Mouse (Mus musculus) frontal cortex, postnatal 14 days (tissue): ENCODE measurements around the gene Gemin7.
"Not testable (repeated sequence)": the region's sequence is repeated elsewhere in the genome, so short reads cannot be mapped to it uniquely, and the experiment has no call there.

Experiments used
- DNase-seq, 2 experiments: peaks; one replicate each; pipeline ENCODE4 v3.0.0; 2022; ENCODE audit warnings: low spot score in 2 of 2

Gene Gemin7

GRCm38 (mm10) chr7:19577141-19577852 is at the start of gene Gemin7, which contains the start of gene Zfp296:
Gene Gemin7 (minus strand): TSS chr7:19577595.
Gene Zfp296 (plus strand): TSS chr7:19577287.
- no peak for DNase-seq

- DNase-seq, result no peak
Measured at GRCm38 (mm10) chr7:19623433-19623832, 46.0 kb upstream of the Gemin7 start.

DNA sequence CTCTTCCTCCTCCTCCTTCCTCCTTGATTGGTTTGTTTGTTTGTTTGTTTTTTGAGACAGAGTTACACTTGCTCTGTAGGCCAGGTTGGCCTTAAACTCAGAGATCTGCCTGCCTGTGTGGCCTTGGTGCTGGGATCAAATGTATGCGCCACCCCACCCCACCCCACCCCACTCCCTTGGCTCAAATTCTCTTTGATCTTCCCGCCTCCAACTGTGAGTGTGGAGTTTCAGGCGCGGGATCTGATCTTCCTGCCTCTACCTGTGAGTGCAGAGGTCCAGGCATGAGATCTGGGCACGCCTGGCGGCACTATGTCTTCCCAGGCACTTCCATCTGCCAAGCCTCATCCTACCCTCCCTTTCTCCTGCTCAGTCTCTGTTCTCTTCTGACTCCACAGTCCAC is 44.8 kb upstream of the Gemin7 start:
- DNase-seq, result no peak

- no peak for DNase-seq
Measured at GRCm38 (mm10) chr7:19620811-19621210, 43.4 kb upstream of the Gemin7 start.

GRCm38 (mm10) chr7:19619004-19619801 is 41.8 kb upstream of the Gemin7 start:
- peak; percentile 52 to 70 for DNase-seq

DNA sequence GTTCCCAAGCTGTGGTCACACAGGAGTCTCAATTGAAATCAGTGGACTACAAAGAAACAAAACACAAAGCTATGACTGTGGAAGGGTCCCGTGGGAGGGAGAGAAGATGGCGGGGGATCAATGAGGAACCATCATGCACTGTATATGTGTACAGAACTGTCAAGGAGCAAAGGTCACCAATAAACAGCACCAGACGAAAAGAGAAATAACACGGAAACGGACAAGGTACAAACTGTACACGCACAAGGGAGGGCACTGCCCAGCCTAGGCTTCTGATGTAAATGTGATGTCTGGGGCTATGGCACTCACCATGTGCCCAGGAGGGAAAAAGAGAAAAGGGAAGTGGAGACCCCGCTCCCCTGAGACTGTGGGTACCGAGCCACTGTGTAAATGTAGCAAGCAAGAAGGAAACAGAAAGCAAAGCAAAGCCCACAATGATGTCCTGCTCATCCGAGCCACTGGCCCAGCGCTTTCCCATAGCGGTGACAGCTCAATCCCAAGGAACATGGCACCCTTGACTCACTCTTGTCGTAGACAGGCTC is 37.7 kb upstream of the Gemin7 start:
- DNase-seq, result no peak

DNA sequence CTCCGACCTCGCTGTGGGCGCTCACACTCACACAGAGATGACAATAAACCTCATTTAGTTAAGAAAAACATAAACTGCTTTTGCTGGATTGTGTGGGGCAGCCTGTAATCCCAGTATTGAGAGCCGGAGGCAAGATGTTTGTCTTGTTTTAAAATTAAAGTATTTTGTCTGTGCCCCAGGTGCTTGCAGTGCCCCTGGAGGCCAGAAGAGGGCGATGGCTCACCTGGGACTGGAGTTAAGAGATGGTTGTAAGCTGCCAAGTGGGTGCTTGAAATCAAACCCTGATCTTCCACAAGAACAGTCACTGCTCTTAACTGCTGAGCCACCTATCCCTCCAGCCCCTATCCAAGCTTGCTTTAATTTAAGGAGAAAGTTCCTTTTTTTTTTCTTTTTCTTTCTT is 33.6 kb upstream of the Gemin7 start:
- no peak for DNase-seq

DNA sequence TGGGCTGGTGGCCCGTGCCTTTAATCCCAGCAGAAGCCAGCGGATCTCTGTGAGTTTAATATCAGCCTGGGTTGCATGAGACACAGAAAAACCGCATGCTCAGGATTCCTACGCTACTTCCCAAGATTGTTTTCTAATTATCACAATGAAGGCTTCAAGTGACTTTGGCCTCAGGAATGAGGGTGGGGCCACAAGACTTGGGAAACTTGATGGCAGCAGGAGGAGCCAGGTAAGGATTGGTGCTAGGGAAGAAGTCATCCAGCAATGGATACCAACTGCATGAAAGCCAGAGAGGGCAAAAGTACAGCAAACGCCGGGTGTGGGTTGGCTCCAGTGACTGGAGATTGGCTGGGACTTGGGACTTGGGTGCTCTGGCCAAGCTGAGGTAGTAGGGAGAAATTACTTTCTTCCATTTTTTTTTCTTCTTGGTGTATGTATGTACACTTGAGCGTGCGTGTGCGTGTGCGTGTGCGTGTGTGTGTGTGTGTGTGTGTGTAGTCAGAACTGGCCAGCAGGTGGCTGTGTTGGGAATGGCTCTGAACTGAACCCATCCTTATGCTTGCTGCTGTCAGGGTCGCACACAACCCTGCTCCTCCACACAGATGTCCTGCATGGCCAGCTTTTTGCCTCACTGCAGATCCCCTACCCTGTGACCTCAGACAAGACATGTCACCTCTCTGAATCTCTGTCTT is 32.4 kb upstream of the Gemin7 start:
- no peak for DNase-seq

GRCm38 (mm10) chr7:19607291-19607690 is 29.9 kb upstream of the Gemin7 start:
- DNase-seq, result no peak

DNA sequence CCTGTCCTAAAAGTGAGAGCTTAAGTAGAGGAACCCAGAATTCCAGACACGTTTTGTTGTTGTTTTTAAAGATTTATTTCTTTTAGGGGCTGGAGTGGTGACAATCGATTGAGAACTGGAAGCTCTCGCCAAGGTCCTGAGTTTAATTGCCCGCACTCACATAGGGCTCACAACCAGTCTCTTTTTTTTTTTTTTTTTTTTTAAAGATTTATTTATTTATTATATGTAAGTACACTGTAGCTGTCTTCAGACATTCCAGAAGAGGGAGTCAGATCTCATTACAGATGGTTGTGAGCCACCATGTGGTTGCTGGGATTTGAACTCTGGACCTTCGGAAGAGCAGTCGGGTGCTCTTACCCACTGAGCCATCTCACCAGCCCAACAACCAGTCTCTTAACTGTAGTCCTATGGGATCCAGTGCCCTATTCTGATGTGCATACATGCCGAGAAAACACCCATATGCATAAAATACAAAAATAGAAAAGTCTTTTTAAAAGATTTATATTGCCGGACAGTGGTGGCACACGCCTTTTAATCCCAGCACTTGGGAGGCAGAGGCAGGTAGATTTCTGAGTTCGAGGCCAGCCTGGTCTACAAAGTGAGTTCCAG is 27.3 kb upstream of the Gemin7 start:
- DNase-seq, result not testable (repeated sequence)

- peak; percentile 90 to 94 for DNase-seq
Measured at GRCm38 (mm10) chr7:19603849-19604605, 26.6 kb upstream of the Gemin7 start, which contains the start of gene Clasrp. Gene Clasrp (minus strand): TSS chr7:19604486.

DNA sequence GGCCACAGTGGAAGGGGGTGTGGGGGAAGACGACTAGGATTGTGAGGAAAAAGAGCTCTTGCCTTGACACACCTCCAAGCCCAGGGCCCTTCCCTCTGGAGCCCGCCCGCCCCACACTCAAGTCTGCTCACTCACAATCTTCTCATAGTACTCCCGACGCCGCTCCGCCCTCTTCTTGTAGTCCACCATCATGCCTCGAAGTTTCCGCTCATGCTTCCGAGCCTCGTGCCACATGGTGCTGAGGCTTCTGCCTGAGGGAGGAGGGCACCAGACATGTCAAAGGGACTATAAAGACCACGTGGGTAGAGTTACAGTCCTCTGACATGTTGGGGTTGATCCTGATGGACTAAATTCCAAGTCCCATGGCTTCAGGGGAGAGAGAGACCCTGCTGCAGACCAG is 25.7 kb upstream of the Gemin7 start:
- no peak for DNase-seq

DNA sequence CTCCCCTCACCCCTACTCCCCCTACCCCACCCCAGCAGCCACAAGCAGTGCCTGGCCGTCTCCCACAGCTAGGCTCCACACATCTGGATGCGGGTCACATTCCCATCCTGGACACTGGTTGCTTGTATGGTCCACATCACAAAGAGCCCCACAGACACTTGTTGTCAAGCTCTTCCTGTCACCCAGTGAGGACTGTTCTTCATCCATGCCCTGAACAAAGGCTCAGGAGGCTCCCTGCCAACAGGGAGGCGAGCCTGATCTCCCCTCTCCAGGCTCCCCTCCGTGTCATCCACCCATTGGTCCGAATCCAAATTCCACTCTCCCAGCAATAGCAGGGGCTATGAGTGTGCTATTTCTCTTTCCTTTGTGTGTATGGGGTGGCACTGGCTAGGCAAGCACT is 23.2 kb upstream of the Gemin7 start:
- DNase-seq, result no peak

- no peak for DNase-seq
Measured at GRCm38 (mm10) chr7:19593061-19593730, 15.8 kb upstream of the Gemin7 start.

GRCm38 (mm10) chr7:19589917-19590316 is 12.5 kb upstream of the Gemin7 start:
- DNase-seq, result peak; percentile 43 to 50

DNA sequence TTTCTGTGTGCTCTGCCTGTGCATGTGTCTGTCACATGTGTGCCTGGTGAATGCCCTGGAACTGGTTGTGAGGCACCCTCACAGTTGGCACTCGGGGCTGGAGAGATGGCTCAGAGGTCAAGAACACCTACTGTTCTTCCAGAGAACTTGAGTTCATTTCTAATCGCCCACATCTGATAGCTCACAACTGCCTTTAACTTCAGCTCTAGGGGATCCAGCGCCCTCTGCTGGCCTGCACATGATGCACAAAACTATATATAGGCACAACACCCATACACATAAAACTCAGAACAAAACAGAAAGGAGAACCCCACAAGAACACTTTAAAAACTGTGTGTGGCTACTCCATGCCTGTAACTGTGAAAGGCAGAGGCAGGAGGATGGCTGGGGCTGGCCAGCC is 11.8 kb upstream of the Gemin7 start:
- no peak for DNase-seq

GRCm38 (mm10) chr7:19586269-19586668 is 8.9 kb upstream of the Gemin7 start:
- DNase-seq, result no peak

DNA sequence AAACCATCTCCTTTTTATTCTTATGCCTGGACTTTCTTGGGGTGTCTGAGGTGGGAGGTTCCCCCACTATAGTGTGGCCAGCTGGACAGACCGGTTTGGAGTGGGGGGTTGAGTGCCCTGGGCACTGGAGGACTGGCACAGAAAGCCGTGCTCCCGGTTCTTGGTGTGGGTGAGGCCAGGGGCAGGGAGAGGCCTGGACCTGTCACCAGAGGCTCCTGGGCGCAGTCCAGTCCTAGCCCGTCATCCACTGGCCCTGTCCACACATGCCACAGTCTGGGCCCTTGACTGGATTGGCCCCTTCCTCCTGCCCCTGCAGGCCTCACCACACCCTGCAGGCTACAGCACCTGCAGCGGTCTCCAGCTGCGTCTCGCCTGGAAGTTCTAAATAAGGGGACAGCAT is 3.2 kb upstream of the Gemin7 start:
- no peak for DNase-seq

DNA sequence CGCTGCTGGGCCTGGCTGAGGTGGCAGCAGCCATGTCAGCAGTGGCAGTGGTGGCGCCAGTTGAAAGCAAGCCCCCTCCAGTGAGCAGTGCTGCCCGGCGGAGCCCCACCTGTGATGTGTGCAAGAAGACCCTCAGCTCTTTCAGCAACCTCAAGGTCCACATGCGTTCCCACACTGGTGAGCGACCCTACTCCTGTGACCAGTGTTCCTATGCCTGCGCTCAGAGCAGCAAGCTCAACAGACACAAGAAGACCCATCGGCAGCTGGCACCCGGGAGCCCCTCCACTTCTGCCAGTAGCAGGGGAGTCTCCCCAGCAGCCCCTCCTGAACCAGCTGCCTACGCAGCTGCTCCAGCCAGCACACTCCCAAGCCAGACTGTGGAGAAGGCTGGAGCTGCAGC is 2.4 kb upstream of the Gemin7 start:
- no peak for DNase-seq

DNA sequence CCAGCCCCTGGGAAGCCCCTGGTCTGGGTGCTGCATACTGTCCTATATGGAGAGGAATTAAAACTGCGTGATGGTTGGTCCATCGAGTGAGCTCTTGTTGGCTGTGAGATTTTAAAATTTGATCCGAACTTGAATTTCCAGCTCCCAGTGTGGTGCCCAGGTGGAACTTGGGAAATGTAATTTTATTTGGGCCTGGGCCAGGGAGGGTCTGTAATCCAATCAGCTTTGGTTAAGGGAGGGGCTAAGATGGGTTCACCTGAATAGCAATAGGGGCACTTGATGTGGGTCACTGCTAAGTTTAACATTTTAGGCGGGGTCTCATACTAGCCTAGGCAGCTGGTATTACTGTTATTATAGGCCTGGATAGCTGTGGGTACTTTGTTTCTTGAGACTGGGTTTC is 1.0 kb upstream of the Gemin7 start:
- DNase-seq, result no peak
